Mouse (Mus musculus) neural tube, embryonic 12.5 days (tissue): Measurements from ENCODE around the gene BC024978. TPM values are rescaled to one million over a fixed set of nuclear protein-coding genes. Genes with fewer than 3 reads are reported as not detected.

Experiments
- ATAC-seq: fragments of 200-750 bp; cut with Nextera tagmentation; 2 replicates; pipeline ENCODE4 v1.8.0; 2017; ENCODE audit warnings: low read depth, mild to moderate bottlenecking, moderate TSS enrichment, moderate library complexity; ENCODE audit not compliant: low FRiP score
- H3K27ac ChIP-seq: fragments of 300-500 bp; sonication (generic); 2 replicates; pipeline ENCODE4 v1.5.1; 2016
- H3K27me3 ChIP-seq: fragments of 300-500 bp; sonication (generic); replicated peaks from 2 replicates; pipeline ENCODE4 v1.6.1; 2016; ENCODE audit warnings: mild to moderate bottlenecking
- H3K36me3 ChIP-seq: fragments of 300-500 bp; sonication (generic); 2 replicates; pipeline ENCODE4 v1.6.1; 2016; ENCODE audit warnings: mild to moderate bottlenecking
- H3K4me1 ChIP-seq: fragments of 300-500 bp; sonication (generic); 2 replicates; pipeline ENCODE4 v1.6.1; 2016
- H3K4me2 ChIP-seq: fragments of 300-500 bp; sonication (generic); replicated peaks from 2 replicates; pipeline ENCODE4 v1.6.1; 2016; ENCODE audit warnings: mild to moderate bottlenecking
- H3K4me3 ChIP-seq: fragments of 300-500 bp; sonication (generic); 2 replicates; pipeline ENCODE4 v1.5.1; 2016
- H3K9ac ChIP-seq: fragments of 300-500 bp; sonication (generic); 2 replicates; pipeline ENCODE4 v1.6.1; 2016; ENCODE audit warnings: mild to moderate bottlenecking
- H3K9me3 ChIP-seq: fragments of 300-500 bp; sonication (generic); 2 replicates; pipeline ENCODE4 v1.6.1; 2016; ENCODE audit warnings: mild to moderate bottlenecking
- WGBS: fragments of 180-500 bp; shearing (Covaris S2); methylation state at CpG from one replicate; pipeline ENCODE4 v1.1.7; 2016; 5-methylcytosine and 5-hydroxymethylcytosine counted together
- polyA plus RNA-seq: library from polyadenylated mRNA; unstranded; fragments of >200 nt; fragmentation: Nextera tagmentation; extraction: Ambion mirVana; gene quantifications from 2 replicates; pipeline ENCODE4 v1.2.1, GENCODE M21; 2016

Gene BC024978
- polyA plus RNA-seq, 1 experiment from 2014 or later = 3.7 TPM

GRCm38 (mm10) chr7:27165007-27165655 lies 30.4 kb upstream of the BC024978 start:
- Histone ChIP-seq H3K4me3 (peak overlapping the region; percentile 75), H3K4me2 (peak overlapping the region; percentile 77), H3K27me3 (no peaks in the 10 kb centered on the region), H3K36me3 (peaks cover 36% of the 10 kb centered on the region), H3K9me3 (no peaks in the 10 kb centered on the region), H3K9ac (peak overlapping the region; percentile 90), H3K27ac (no peak overlapping the region), H3K4me1 (peaks cover 60% of the 10 kb centered on the region)
- 0 out of 2 replicates have a peak, but pooled peaks have one; percentile 0 for ATAC-seq
- 74% methylated on average over 23 of the region's 23 CpGs for WGBS

GRCm38 (mm10) chr7:27165696-27166095 lies 29.9 kb upstream of the BC024978 start:
- Histone ChIP-seq H3K36me3 (peaks cover 38% of the 10 kb centered on the region), H3K4me2 (peak overlapping the region; percentile 77), H3K27ac (peak overlapping the region; percentile 96; the same call in 1 of the 2 replicates), H3K9ac (peak overlapping the region; percentile 90), H3K9me3 (no peaks in the 10 kb centered on the region), H3K4me1 (peaks cover 56% of the 10 kb centered on the region), H3K4me3 (peak overlapping the region; percentile 75), H3K27me3 (no peaks in the 10 kb centered on the region)
- ATAC-seq = 0 out of 2 replicates have a peak, but pooled peaks have one; percentile 0
- 4% methylated on average over 8 of the region's 8 CpGs for WGBS

GRCm38 (mm10) chr7:27166229-27166613 lies 29.4 kb upstream of the BC024978 start:
- Histone ChIP-seq H3K9ac (peak overlapping the region; percentile 90), H3K27me3 (no peaks in the 10 kb centered on the region), H3K4me2 (peak overlapping the region; percentile 77), H3K27ac (peak overlapping the region; percentile 96), H3K4me1 (peaks cover 54% of the 10 kb centered on the region), H3K9me3 (no peaks in the 10 kb centered on the region), H3K4me3 (peak overlapping the region; percentile 75), H3K36me3 (peaks cover 43% of the 10 kb centered on the region)
- WGBS = under 1% methylated on average over 42 of the region's 43 CpGs
- peak; percentile 78 for ATAC-seq

- peaks cover 48% of the 10 kb centered on the region for H3K4me1 ChIP-seq
- 2% methylated on average over 60 of the region's 61 CpGs for WGBS
- peaks cover 45% of the 10 kb centered on the region for H3K36me3 ChIP-seq
- ATAC-seq = peak; percentile 82
- H3K27me3 ChIP-seq = no peaks in the 10 kb centered on the region
- H3K4me2 ChIP-seq = peak within 1 kb of the TSS; percentile 77
- H3K4me3 ChIP-seq = peak within 1 kb of the TSS; percentile 75
- peak within 1 kb of the TSS; percentile 90 for H3K9ac ChIP-seq
- H3K27ac ChIP-seq = peak within 1 kb of the TSS; percentile 96
- H3K9me3 ChIP-seq = no peaks in the 10 kb centered on the region
Observed at GRCm38 (mm10) chr7:27166614-27167474, 28.7 kb upstream of the BC024978 start, which contains the start of gene Egln2. TSS of gene Egln2 (minus strand) at chr7:27166802.

GRCm38 (mm10) chr7:27167475-27168094 lies 28.0 kb upstream of the BC024978 start:
- 0 out of 2 replicates have a peak, but pooled peaks have one; percentile 0 for ATAC-seq
- Histone ChIP-seq H3K4me1 (peaks cover 41% of the 10 kb centered on the region), H3K27me3 (no peaks in the 10 kb centered on the region), H3K27ac (peak overlapping the region; percentile 96; the same call in 1 of the 2 replicates), H3K9ac (peak overlapping the region; percentile 90), H3K36me3 (peaks cover 49% of the 10 kb centered on the region), H3K9me3 (no peaks in the 10 kb centered on the region), H3K4me3 (peak overlapping the region; percentile 75), H3K4me2 (peak overlapping the region; percentile 77)
- WGBS = 78% methylated on average over 11 of the region's 11 CpGs

GRCm38 (mm10) chr7:27168371-27168770 lies 27.2 kb upstream of the BC024978 start:
- WGBS = 88% methylated on average over 5 of the region's 5 CpGs
- peaks cover 48% of the 10 kb centered on the region for H3K36me3 ChIP-seq

GRCm38 (mm10) chr7:27170981-27171380 lies 24.6 kb upstream of the BC024978 start:
- WGBS = 90% methylated on average over 3 of the region's 3 CpGs
- H3K4me1 ChIP-seq = peaks cover 9% of the 10 kb centered on the region
- no peak overlapping the region for H3K4me2 ChIP-seq
- no peaks in the 10 kb centered on the region for H3K27me3 ChIP-seq
- H3K27ac ChIP-seq = no peak overlapping the region
- peaks cover 50% of the 10 kb centered on the region for H3K36me3 ChIP-seq
- no peak overlapping the region for H3K9ac ChIP-seq
- no peak overlapping the region for H3K4me3 ChIP-seq
- no peak for ATAC-seq
- H3K9me3 ChIP-seq = no peaks in the 10 kb centered on the region

More at GRCm38 (mm10) chr7:27168371-27168770, 27.2 kb upstream of the BC024978 start:
- H3K9me3 ChIP-seq = no peaks in the 10 kb centered on the region
- no peak overlapping the region for H3K27ac ChIP-seq
- H3K4me3 ChIP-seq = no peak overlapping the region
- no peaks in the 10 kb centered on the region for H3K27me3 ChIP-seq
- no peak overlapping the region for H3K4me2 ChIP-seq
- H3K4me1 ChIP-seq = peaks cover 33% of the 10 kb centered on the region
- no peak for ATAC-seq
- H3K9ac ChIP-seq = no peak overlapping the region

GRCm38 (mm10) chr7:27174496-27174895 lies 21.1 kb upstream of the BC024978 start:
- no peak overlapping the region for H3K4me2 ChIP-seq
- H3K27me3 ChIP-seq = no peaks in the 10 kb centered on the region
- H3K9me3 ChIP-seq = no peaks in the 10 kb centered on the region
- H3K4me3 ChIP-seq = no peak overlapping the region
- peaks cover 7% of the 10 kb centered on the region for H3K4me1 ChIP-seq
- WGBS = 95% methylated on average over 15 of the region's 15 CpGs
- ATAC-seq = no peak
- no peak overlapping the region for H3K27ac ChIP-seq
- H3K36me3 ChIP-seq = peaks cover 48% of the 10 kb centered on the region
- no peak overlapping the region for H3K9ac ChIP-seq

GRCm38 (mm10) chr7:27174896-27175295 lies 20.7 kb upstream of the BC024978 start:
- H3K36me3 ChIP-seq = peaks cover 48% of the 10 kb centered on the region

GRCm38 (mm10) chr7:27177942-27178323 lies 17.6 kb upstream of the BC024978 start:
- ATAC-seq = peak; percentile 23; the same call in 1 of the 2 replicates
- Histone ChIP-seq H3K36me3 (peaks cover 25% of the 10 kb centered on the region), H3K4me3 (peak overlapping the region; percentile 75), H3K9ac (peak overlapping the region; percentile 62), H3K27me3 (no peaks in the 10 kb centered on the region), H3K27ac (peak overlapping the region; percentile 81; the same call in 1 of the 2 replicates), H3K9me3 (no peaks in the 10 kb centered on the region), H3K4me1 (peaks cover 9% of the 10 kb centered on the region), H3K4me2 (peak overlapping the region; percentile 53)
- WGBS = 19% methylated on average over 4 of the region's 4 CpGs

More at GRCm38 (mm10) chr7:27174896-27175295, 20.7 kb upstream of the BC024978 start:
- no peak for ATAC-seq
- Histone ChIP-seq H3K9me3 (no peaks in the 10 kb centered on the region), H3K4me3 (no peak overlapping the region), H3K4me2 (no peak overlapping the region), H3K27me3 (no peaks in the 10 kb centered on the region), H3K9ac (no peak overlapping the region), H3K4me1 (peaks cover 9% of the 10 kb centered on the region), H3K27ac (no peak overlapping the region)
- WGBS = 94% methylated on average over 7 of the region's 7 CpGs

- H3K9ac ChIP-seq = peak within 1 kb of the TSS; percentile 62
- peak; percentile 97 for ATAC-seq
- H3K4me1 ChIP-seq = peaks cover 9% of the 10 kb centered on the region
- WGBS = under 1% methylated on average over 53 of the region's 53 CpGs
- H3K27me3 ChIP-seq = no peaks in the 10 kb centered on the region
- H3K36me3 ChIP-seq = peaks cover 27% of the 10 kb centered on the region
- H3K4me2 ChIP-seq = peak within 1 kb of the TSS; percentile 53
- H3K27ac ChIP-seq = peak within 1 kb of the TSS; percentile 81; the same call in 1 of the 2 replicates
- H3K9me3 ChIP-seq = no peaks in the 10 kb centered on the region
- H3K4me3 ChIP-seq = peak within 1 kb of the TSS; percentile 75
Observed at GRCm38 (mm10) chr7:27178324-27179216, 17.0 kb upstream of the BC024978 start, which contains the start of gene Rab4b. TSS of gene Rab4b (minus strand) at chr7:27178896.
